Mouse (Mus musculus) spleen, postnatal 10 days (tissue): ENCODE results near the gene Scp2.

ENCODE experiments used
- DNase-seq, 2 experiments: peaks; one replicate each; pipeline ENCODE4 v3.0.0; 2021 to 2022; ENCODE audit warnings: low spot score in 2 of 2

Scp2 gene

GRCm38 (mm10) chr4:108059601-108060379 lies 85.0 kb downstream of the Scp2 start:
- DNase-seq, result no peak

- no peak for DNase-seq
Observed at GRCm38 (mm10) chr4:108058166-108058565, 86.6 kb downstream of the Scp2 start.

- DNase-seq, result no peak
Observed at GRCm38 (mm10) chr4:108057247-108057646, 87.6 kb downstream of the Scp2 start.

- no peak for DNase-seq
Observed at GRCm38 (mm10) chr4:108055873-108056272, 88.9 kb downstream of the Scp2 start.

- no peak for DNase-seq
Observed at GRCm38 (mm10) chr4:108052673-108053072, 92.1 kb downstream of the Scp2 start.

GRCm38 (mm10) chr4:108051687-108052274 lies 93.0 kb downstream of the Scp2 start:
- DNase-seq, result no peak

- DNase-seq, result no peak
Observed at GRCm38 (mm10) chr4:108046136-108046535, 98.7 kb downstream of the Scp2 start.

GRCm38 (mm10) chr4:108045136-108046107 lies 99.4 kb downstream of the Scp2 start:
- no peak for DNase-seq

GRCm38 (mm10) chr4:108037027-108037426 lies 107.8 kb downstream of the Scp2 start:
- DNase-seq, result no peak

- DNase-seq, result no peak
Observed at GRCm38 (mm10) chr4:108033041-108033764, 111.6 kb downstream of the Scp2 start.

- DNase-seq, result no peak
Observed at GRCm38 (mm10) chr4:108032352-108032849, 112.4 kb downstream of the Scp2 start.

- DNase-seq, result no peak
Observed at GRCm38 (mm10) chr4:108031502-108032351, 113.1 kb downstream of the Scp2 start.

- DNase-seq, result no peak
Observed at GRCm38 (mm10) chr4:108030888-108031501, 113.8 kb downstream of the Scp2 start.

GRCm38 (mm10) chr4:108026193-108026592 lies 118.6 kb downstream of the Scp2 start:
- DNase-seq, result no peak

GRCm38 (mm10) chr4:108025269-108025668 lies 119.5 kb downstream of the Scp2 start:
- DNase-seq, result no peak

- DNase-seq, result no peak
Observed at GRCm38 (mm10) chr4:108024641-108025040, 120.2 kb downstream of the Scp2 start.

GRCm38 (mm10) chr4:108023186-108023585 lies 121.6 kb downstream of the Scp2 start:
- no peak for DNase-seq

- no peak for DNase-seq
Observed at GRCm38 (mm10) chr4:108020178-108020577, 124.6 kb downstream of the Scp2 start.

GRCm38 (mm10) chr4:108018961-108019921 lies 125.6 kb downstream of the Scp2 start:
- DNase-seq, result no peak
